Comparison of ENCODE assay signal across 41 mouse cellular contexts in genomic region chr2:155686572-155686971, GRCm38 (mm10). TPM values are rescaled to one million over a fixed set of nuclear protein-coding genes. Genes with fewer than 3 reads are reported as not detected.
DNase-seq lines count a peak whose midpoint lies in the region; ATAC-seq and TF ChIP-seq lines count a peak whose summit lies in the region.
"Had no signal": no experiment of that assay in that cellular context is flagged by ENCODE, and none has a peak within 500 bp of the region (broad histone marks: within the 10 kb centered on the region; RNA-seq: fewer than 3 reads in every experiment).

No protein-coding gene starts in this region.

- DNase-seq in thymus, adult 18-20 months: peak; percentile 17 to 46
- DNase-seq in thymus, postnatal 10 days (ENCODE audit: low spot score in 2 of 2): no peak
- peak; percentile 17 for DNase-seq in T-cell, adult 2 months (ENCODE audit: low spot score)
- DNase-seq in thymus, postnatal 0 days (ENCODE audit: low spot score): peak; percentile 41
- no peak for DNase-seq in cerebellum, adult 2 months
- DNase-seq: adrenal gland, postnatal 25 days; cerebellum, adult 11-12 months; cerebellum, postnatal 10 days; gastrocnemius, postnatal 25 days; heart, adult 18-20 months; heart, postnatal 14 days; kidney, adult 8-10 months; kidney, postnatal 4 days had no signal

- ATAC-seq in monocyte, adult 5-6 weeks (replicated peaks; ENCODE audit: insufficient number of reproducible peaks, low FRiP score, low TSS enrichment, poor library complexity, severe bottlenecking): no peak
- ATAC-seq: forebrain, embryonic 16.5 days; intestine, embryonic 16.5 days; Patski had no signal

- H3K4me3 ChIP-seq in cerebellum, adult 2 months (replicated peaks; ENCODE audit: insufficient read depth, low read depth, low read length): no peak overlapping the region
- H3K4me3 ChIP-seq: erythroblast, embryonic 14.5 days; heart, embryonic 13.5 days; hindbrain, embryonic 10.5 days; hindbrain, embryonic 15.5 days; limb, embryonic 13.5 days; lung, embryonic 15.5 days had no signal

- H3K4me1 ChIP-seq in cerebellum, adult 2 months (ENCODE audit: control insufficient read depth, insufficient read depth, low read length): peaks cover 11% of the 10 kb centered on the region; the same call in 1 of the 2 replicates

- no peak for TF ChIP-seq POLR2A in cerebellum, adult 2 months (IDR thresholded peaks at IDR 0.05; ENCODE audit: borderline replicate concordance, insufficient read depth, low read length)

- TF ChIP-seq CTCF in cerebellum, adult 2 months (IDR thresholded peaks at IDR 0.05; ENCODE audit: borderline replicate concordance, insufficient read depth, low read depth, low read length): no peak

- 78% methylated on average over 5 of the region's 5 CpGs for WGBS in cerebellum, adult 2 months

- no peak overlapping the region for H3K27ac ChIP-seq in cerebellum, adult 2 months (ENCODE audit: insufficient read depth, low read length)
- H3K27ac ChIP-seq: heart, embryonic 13.5 days; hindbrain, embryonic 10.5 days; hindbrain, embryonic 15.5 days; kidney, postnatal 0 days; limb, embryonic 13.5 days; lung, embryonic 15.5 days had no signal

- H3K27me3 ChIP-seq in cerebellum, adult 2 months (ENCODE audit: control insufficient read depth, insufficient read depth, low read length): no peaks in the 10 kb centered on the region
- H3K27me3 ChIP-seq: heart, embryonic 13.5 days; hindbrain, embryonic 15.5 days; limb, embryonic 13.5 days; lung, embryonic 15.5 days; Patski had no signal

RNA-seq across cellular contexts. Expression of gene Trpc4ap, which starts 5.6 kb away (rescaled TPM):
- polyA plus RNA-seq in thymus, postnatal 0 days (2015; fragmentation: Nextera tagmentation; extraction: Ambion mirVana): 191 and 217 TPM in 2 replicates
- 98.1 to 149 TPM (median 116 TPM) in 3 replicates for total RNA-seq in monocyte, adult 5-6 weeks (2017)
- polyA plus RNA-seq in cerebellum, adult 2 months (2012; rRNA removed): 223 and 236 TPM in 2 replicates

RNA-seq across cellular contexts. Expression of gene Edem2, which starts 42.7 kb away (rescaled TPM):
- polyA plus RNA-seq in thymus, postnatal 0 days (2015; fragmentation: Nextera tagmentation; extraction: Ambion mirVana): 49.2 and 50.8 TPM in 2 replicates
- 28.7 to 43.2 TPM (median 37.4 TPM) in 3 replicates for total RNA-seq in monocyte, adult 5-6 weeks (2017)
- polyA plus RNA-seq in cerebellum, adult 2 months (2012; rRNA removed): 52.9 and 53.4 TPM in 2 replicates

RNA-seq across cellular contexts. Expression of gene Gm17581, which starts 49.1 kb away (rescaled TPM):
- not detected in 2 replicates for polyA plus RNA-seq in thymus, postnatal 0 days (2015; fragmentation: Nextera tagmentation; extraction: Ambion mirVana)
- not detected in 3 replicates for total RNA-seq in monocyte, adult 5-6 weeks (2017)
- polyA plus RNA-seq in cerebellum, adult 2 months (2012; rRNA removed): not detected in 2 replicates
- total RNA-seq: adrenal gland, adult 18-20 months; adrenal gland, postnatal 25 days; common myeloid progenitor, adult 5-6 weeks; gastrocnemius, postnatal 25 days; heart, adult 18-20 months; heart, postnatal 14 days; layer of hippocampus, adult 8-10 months; layer of hippocampus, postnatal 25 days; left cerebral cortex, adult 8-10 months; left cerebral cortex, postnatal 36 days; megakaryocyte progenitor cell, adult 5-6 weeks; MEL had no signal
- polyA plus RNA-seq: C2C12; embryonic facial prominence, embryonic 14.5 days; erythroblast, embryonic 14.5 days; forebrain, embryonic 11.5 days; forebrain, embryonic 16.5 days; heart, embryonic 13.5 days; hindbrain, embryonic 10.5 days; hindbrain, embryonic 15.5 days; intestine, embryonic 16.5 days; kidney, postnatal 0 days; limb, embryonic 13.5 days; liver, embryonic 11.5 days; liver, embryonic 16.5 days; lung, embryonic 15.5 days; midbrain, embryonic 11.5 days; neural tube, embryonic 14.5 days; Patski; small intestine, adult 2 months; stomach, embryonic 14.5 days had no signal

Comparison
In these comparisons a context has a peak if more than half of its experiments do, and no peak if none do; other contexts are left out.
1. DNase-seq: peak in thymus, adult 18-20 months (2 of 2), T-cell, adult 2 months (single experiment) and thymus, postnatal 0 days (single experiment); none in thymus, postnatal 10 days (0 of 2) and cerebellum, adult 2 months (0 of 2).